Mouse (Mus musculus) forebrain, postnatal 0 days (tissue): ENCODE measurements around the gene Camk1d. TPM values are rescaled to one million over a fixed set of nuclear protein-coding genes. Genes with fewer than 3 reads are reported as not detected.
A peak's percentile ranks its signal among the peaks of the same experiment; 100 is the strongest.

Experiments used
- ATAC-seq: fragments of 200-750 bp; cut with Nextera tagmentation; 2 replicates; pipeline ENCODE4 v1.8.0; 2017; ENCODE audit warnings: mild to moderate bottlenecking, moderate library complexity
- DNase-seq: peaks from one replicate; pipeline ENCODE4 v3.0.0-alpha.2; 2015
- H3K27ac ChIP-seq: fragments of 300-500 bp; sonication (generic); 2 replicates; pipeline ENCODE4 v1.5.1; 2014; ENCODE audit warnings: low read depth, mild to moderate bottlenecking, antibody characterized with exemption, low read length, moderate library complexity, mixed read lengths
- H3K27me3 ChIP-seq: fragments of 300-500 bp; sonication (generic); 2 replicates; pipeline ENCODE4 v1.6.1; 2014; ENCODE audit warnings: mild to moderate bottlenecking, low read length, mixed read lengths; ENCODE audit not compliant: insufficient read depth
- H3K36me3 ChIP-seq: fragments of 300-500 bp; sonication (generic); 2 replicates; pipeline ENCODE4 v1.6.1; 2014; ENCODE audit warnings: mild to moderate bottlenecking, moderate library complexity; ENCODE audit not compliant: insufficient read depth
- H3K4me1 ChIP-seq: fragments of 300-500 bp; sonication (generic); 2 replicates; pipeline ENCODE4 v1.6.1; 2014; ENCODE audit warnings: antibody characterized with exemption; ENCODE audit not compliant: insufficient read depth
- H3K4me2 ChIP-seq: fragments of 300-500 bp; sonication (generic); 2 replicates; pipeline ENCODE4 v1.6.1; 2014; ENCODE audit warnings: low read depth, mild to moderate bottlenecking, moderate library complexity
- H3K4me3 ChIP-seq: fragments of 300-500 bp; sonication (generic); 2 replicates; pipeline ENCODE4 v1.5.1; 2014; ENCODE audit warnings: low read depth, low read length, mixed read lengths
- H3K9ac ChIP-seq: fragments of 300-500 bp; sonication (generic); 2 replicates; pipeline ENCODE4 v1.6.1; 2014; ENCODE audit warnings: mild to moderate bottlenecking
- H3K9me3 ChIP-seq: fragments of 300-500 bp; sonication (generic); 2 replicates; pipeline ENCODE4 v1.6.1; 2016; ENCODE audit warnings: low read length
- CTCF ChIP-seq: sonication (generic); IDR thresholded peaks from 2 replicates; pipeline ENCODE4 v1.5.1; 2016; ENCODE audit warnings: antibody characterized with exemption, control low read depth, low read depth
- WGBS: fragments of 180-500 bp; shearing (Covaris S2); extraction: QIAGEN DNeasy Blood & Tissue Kit; methylation state at CpG from one replicate; pipeline ENCODE4 v1.1.7; 2014; 5-methylcytosine and 5-hydroxymethylcytosine counted together
- polyA plus RNA-seq: library from polyadenylated mRNA; unstranded; fragments of >200 nt; fragmentation: Nextera tagmentation; extraction: Ambion mirVana; gene quantifications from 2 replicates; pipeline ENCODE4 v1.2.1, GENCODE M21; 2015
- total RNA-seq: library from RNA; depleted of rRNA; stranded (reverse); fragments of >200 nt; gene quantifications from 2 replicates; pipeline ENCODE4 v1.2.3, GENCODE M21; 2014

Camk1d gene
- total and polyA plus RNA-seq, 2 experiments from 2014 or later = 10.5 to 29.0 TPM

DNA sequence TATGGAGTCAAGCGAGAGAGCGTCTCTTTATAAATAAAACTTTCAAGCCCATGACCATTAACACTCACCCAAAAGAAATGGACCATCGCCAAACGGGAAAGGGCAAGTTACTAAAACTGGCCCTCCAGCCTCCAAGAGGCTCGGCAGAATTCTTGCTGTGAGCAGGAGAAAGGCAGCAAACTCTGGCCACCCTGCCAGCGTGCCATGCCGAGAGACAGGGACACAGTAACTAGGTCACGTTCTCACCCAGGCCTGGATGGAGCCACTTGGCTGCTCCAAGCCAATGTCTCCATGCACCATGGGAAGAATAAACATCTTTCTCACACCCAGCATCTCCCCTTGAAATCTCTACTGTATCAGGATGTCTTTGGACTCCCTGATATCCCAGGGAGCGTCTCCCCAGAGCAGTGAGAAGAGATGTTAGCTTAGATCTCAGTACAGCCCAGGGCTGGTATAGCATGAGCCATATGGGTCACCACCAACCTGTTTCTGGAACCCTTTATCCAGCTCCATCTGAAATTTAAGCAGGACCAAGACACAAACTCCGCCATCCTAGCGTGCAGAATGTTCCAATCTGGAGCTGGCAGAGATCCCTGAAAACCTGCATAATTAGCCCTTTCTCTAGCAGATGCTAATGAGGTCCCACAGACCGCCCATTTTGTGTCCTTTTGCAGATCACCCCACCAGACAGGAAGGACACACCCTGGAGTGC lies 38.7 kb downstream of the Camk1d start:
- Histone ChIP-seq H3K4me2 (peak overlapping the region; percentile 30), H3K9ac (no peak overlapping the region), H3K27me3 (no peaks in the 10 kb centered on the region), H3K4me3 (no peak overlapping the region), H3K36me3 (no peaks in the 10 kb centered on the region), H3K4me1 (peaks cover 15% of the 10 kb centered on the region), H3K9me3 (no peaks in the 10 kb centered on the region), H3K27ac (peak overlapping the region; percentile 15; the same call in 1 of the 2 replicates)
- ATAC-seq (peak; percentile 82), DNase-seq (peak; percentile 84)
- WGBS = 57% methylated on average over 12 of the region's 12 CpGs
- TF ChIP-seq CTCF = no peak

GRCm38 (mm10) chr2:5674512-5674911 lies 39.8 kb downstream of the Camk1d start:
- H3K27me3 ChIP-seq = no peaks in the 10 kb centered on the region
- WGBS = 90% methylated on average over 9 of the region's 9 CpGs
- ATAC-seq (no peak), DNase-seq (no peak)
- H3K9ac ChIP-seq = no peak overlapping the region
- H3K4me2 ChIP-seq = no peak overlapping the region
- TF ChIP-seq CTCF = no peak
- H3K4me1 ChIP-seq = peaks cover 15% of the 10 kb centered on the region
- H3K9me3 ChIP-seq = no peaks in the 10 kb centered on the region
- H3K27ac ChIP-seq = no peak overlapping the region
- no peak overlapping the region for H3K4me3 ChIP-seq
- no peaks in the 10 kb centered on the region for H3K36me3 ChIP-seq

GRCm38 (mm10) chr2:5673816-5674215 lies 40.5 kb downstream of the Camk1d start:
- 88% methylated on average over 6 of the region's 6 CpGs for WGBS
- H3K9ac ChIP-seq = no peak overlapping the region

DNA sequence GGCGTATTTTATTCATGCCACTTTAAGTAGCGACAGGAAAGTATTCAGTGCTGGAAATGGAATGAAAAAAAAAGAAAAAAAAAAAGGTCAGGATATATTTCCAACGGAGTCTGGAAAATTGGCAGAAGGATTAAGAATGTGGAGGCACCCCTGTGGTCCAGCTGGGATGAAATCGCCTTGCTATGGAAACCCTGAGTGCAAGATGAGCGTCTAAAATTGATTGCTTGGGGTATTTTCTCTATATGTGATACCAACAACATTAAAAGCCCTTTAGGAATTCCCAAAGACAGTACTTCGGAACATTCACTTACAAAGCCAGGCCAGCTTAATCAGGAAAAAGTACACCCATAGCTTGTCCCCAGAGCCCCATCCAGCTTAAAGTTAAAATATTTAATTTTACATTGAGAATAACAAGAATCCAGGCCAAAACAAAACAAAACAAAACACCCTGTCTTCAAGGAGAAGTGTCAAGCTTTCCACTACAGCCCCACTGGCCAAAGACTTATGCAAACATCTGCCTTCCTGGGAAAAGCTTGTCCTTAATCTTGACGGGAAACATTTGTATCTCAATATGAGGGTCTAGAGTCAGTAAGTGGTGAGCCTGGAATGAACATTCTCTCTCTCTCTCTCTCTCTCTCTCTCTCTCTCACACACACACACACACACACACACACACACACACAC lies 41.3 kb downstream of the Camk1d start:
- TF ChIP-seq CTCF = no peak
- Histone ChIP-seq H3K4me3 (no peak overlapping the region), H3K36me3 (no peaks in the 10 kb centered on the region), H3K9me3 (no peaks in the 10 kb centered on the region), H3K27me3 (no peaks in the 10 kb centered on the region), H3K27ac (no peak overlapping the region), H3K4me2 (no peak overlapping the region), H3K9ac (no peak overlapping the region), H3K4me1 (peaks cover 15% of the 10 kb centered on the region)
- ATAC-seq (no peak), DNase-seq (no peak)
- 54% methylated on average over 7 of the region's 7 CpGs for WGBS

More at GRCm38 (mm10) chr2:5673816-5674215, 40.5 kb downstream of the Camk1d start:
- Histone ChIP-seq H3K4me1 (peaks cover 15% of the 10 kb centered on the region), H3K9me3 (no peaks in the 10 kb centered on the region), H3K36me3 (no peaks in the 10 kb centered on the region), H3K4me2 (no peak overlapping the region), H3K27ac (no peak overlapping the region), H3K27me3 (no peaks in the 10 kb centered on the region), H3K4me3 (no peak overlapping the region)
- no peak for DNase-seq
- TF ChIP-seq CTCF = no peak
- ATAC-seq = no peak

GRCm38 (mm10) chr2:5670146-5670545 lies 44.2 kb downstream of the Camk1d start:
- Histone ChIP-seq H3K9ac (no peak overlapping the region), H3K36me3 (no peaks in the 10 kb centered on the region), H3K4me1 (peaks cover 2% of the 10 kb centered on the region; the same call in 1 of the 2 replicates), H3K4me3 (no peak overlapping the region), H3K4me2 (no peak overlapping the region), H3K27me3 (no peaks in the 10 kb centered on the region), H3K9me3 (no peaks in the 10 kb centered on the region), H3K27ac (no peak overlapping the region)
- ATAC-seq (no peak), DNase-seq (no peak)
- no peak for TF ChIP-seq CTCF
- 90% methylated on average over 10 of the region's 10 CpGs for WGBS

DNA sequence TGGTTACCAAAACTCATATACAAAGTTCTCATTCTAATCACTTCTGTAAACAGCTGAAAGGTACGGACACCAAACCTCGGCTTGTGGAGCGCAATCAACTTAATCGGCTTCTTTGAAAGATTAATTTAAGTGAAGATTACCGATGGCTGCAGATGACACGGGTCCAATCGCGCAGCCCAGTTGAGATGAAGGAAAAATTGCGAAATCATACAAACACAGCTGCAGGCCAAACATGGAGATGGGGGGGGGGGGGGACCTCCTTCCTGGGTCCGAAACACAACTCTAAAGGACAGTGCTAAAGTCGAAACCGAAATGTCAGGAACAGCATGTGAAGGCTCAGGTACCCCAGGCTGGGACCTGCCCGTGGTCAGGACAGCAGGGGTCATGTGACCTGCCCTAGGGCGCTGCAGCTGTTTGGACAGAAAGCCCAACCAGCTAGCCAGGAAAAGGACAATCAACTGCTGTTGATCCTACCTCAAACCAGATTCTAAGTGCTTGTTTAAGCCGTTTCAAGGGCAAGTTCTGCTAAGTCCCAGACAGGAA lies 44.7 kb downstream of the Camk1d start:
- 86% methylated on average over 15 of the region's 15 CpGs for WGBS
- Histone ChIP-seq H3K27ac (no peak overlapping the region), H3K9ac (no peak overlapping the region)

DNA sequence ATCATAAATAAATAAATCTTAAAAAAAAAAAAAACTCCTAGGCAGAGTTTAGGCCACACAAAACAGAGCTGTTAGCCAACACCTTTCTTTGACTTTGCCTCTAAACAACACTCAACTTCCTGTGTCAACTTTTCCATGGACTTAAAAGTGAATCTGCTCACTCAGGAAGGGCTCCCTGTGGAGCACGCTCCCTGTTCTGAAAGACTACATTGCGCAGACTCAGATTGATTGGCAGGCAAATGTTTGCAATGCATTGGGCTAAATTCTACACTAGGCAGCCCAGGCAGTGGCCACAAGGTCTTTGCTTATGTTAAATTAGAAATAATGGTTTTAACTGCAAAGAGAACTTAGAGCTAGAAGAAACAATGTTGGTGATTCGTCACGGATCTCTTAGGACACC lies 45.4 kb downstream of the Camk1d start:
- no peak overlapping the region for H3K9ac ChIP-seq
- H3K4me1 ChIP-seq = no peaks in the 10 kb centered on the region
- no peak overlapping the region for H3K4me2 ChIP-seq
- ATAC-seq = no peak
- no peak overlapping the region for H3K4me3 ChIP-seq
- TF ChIP-seq CTCF = no peak
- no peak overlapping the region for H3K27ac ChIP-seq
- no peak for DNase-seq
- 84% methylated on average over 4 of the region's 4 CpGs for WGBS
- no peaks in the 10 kb centered on the region for H3K36me3 ChIP-seq
- no peaks in the 10 kb centered on the region for H3K27me3 ChIP-seq
- H3K9me3 ChIP-seq = no peaks in the 10 kb centered on the region

More for the DNA sequence above, 44.7 kb downstream of the Camk1d start:
- TF ChIP-seq CTCF = no peak
- DNase-seq (no peak), ATAC-seq (no peak)
- Histone ChIP-seq H3K9me3 (no peaks in the 10 kb centered on the region), H3K4me1 (no peaks in the 10 kb centered on the region), H3K4me2 (no peak overlapping the region), H3K4me3 (no peak overlapping the region), H3K36me3 (no peaks in the 10 kb centered on the region), H3K27me3 (no peaks in the 10 kb centered on the region)
